Mouse (Mus musculus): ENCODE measurements around the gene Mark4. TPM values are rescaled to one million over a fixed set of nuclear protein-coding genes. Genes with fewer than 3 reads are reported as not detected.

Gene Mark4
- polyA plus RNA-seq, 1 experiment from 2014 or later: 16.1 TPM

GRCm38 (mm10) chr7:19378049-19378448, 80.6 kb downstream of the Mark4 start:
- Histone ChIP-seq H3K36me3 (peaks cover 7% of the 10 kb centered on the region; the same call in 1 of the 2 replicates), H3K27ac (no peak overlapping the region), H3K9ac (0 out of 2 replicates have a peak overlapping the region, but pooled peaks have one; percentile 19), H3K27me3 (no peaks in the 10 kb centered on the region), H3K4me1 (replicated peaks) (peaks cover 8% of the 10 kb centered on the region), H3K9me3 (no peaks in the 10 kb centered on the region), H3K4me3 (no peak overlapping the region), H3K4me2 (no peak overlapping the region)
- WGBS: 77% methylated on average over 8 of the region's 8 CpGs
- no peak for ATAC-seq (ENCODE audit: low FRiP score)

GRCm38 (mm10) chr7:19376019-19376418, 82.6 kb downstream of the Mark4 start:
- no peak for ATAC-seq (ENCODE audit: low FRiP score)
- H3K36me3 ChIP-seq: peaks cover 7% of the 10 kb centered on the region; the same call in 1 of the 2 replicates
- H3K9ac ChIP-seq: no peak overlapping the region
- no peaks in the 10 kb centered on the region for H3K9me3 ChIP-seq
- H3K27ac ChIP-seq: no peak overlapping the region
- 90% methylated on average over 4 of the region's 4 CpGs for WGBS
- no peak overlapping the region for H3K4me2 ChIP-seq
- H3K4me1 ChIP-seq (replicated peaks): no peaks in the 10 kb centered on the region
- H3K27me3 ChIP-seq: no peaks in the 10 kb centered on the region
- no peak overlapping the region for H3K4me3 ChIP-seq

- ATAC-seq (ENCODE audit: low FRiP score): no peak
These were observed 83.3 kb downstream of the Mark4 start for GRCm38 (mm10) chr7:19375368-19375767.

More at GRCm38 (mm10) chr7:19375368-19375767, 83.3 kb downstream of the Mark4 start:
- WGBS: 83% methylated on average over 18 of the region's 18 CpGs
- no peaks in the 10 kb centered on the region for H3K9me3 ChIP-seq
- H3K4me1 ChIP-seq (replicated peaks): no peaks in the 10 kb centered on the region
- no peak overlapping the region for H3K27ac ChIP-seq
- H3K27me3 ChIP-seq: no peaks in the 10 kb centered on the region
- no peak overlapping the region for H3K4me2 ChIP-seq
- H3K9ac ChIP-seq: no peak overlapping the region
- H3K4me3 ChIP-seq: no peak overlapping the region
- H3K36me3 ChIP-seq: peaks cover 7% of the 10 kb centered on the region; the same call in 1 of the 2 replicates

MicroRNAs within 50 kb of the gene (microRNA counts, 519-probe panel; counts per million panel counts)
- 51.3 counts per million for microRNA mmu-miR-343

Small RNA genes within 50 kb of the gene (microRNA-seq; reads per million reads assigned to microRNA genes)
- not detected for gene Mir343

Other genes starting within 250 kb of the Mark4 start
- 1.8 and 2.3 TPM in 2 replicates for gene Gpr4, start 246.3 kb downstream of the Mark4 start, polyA plus RNA-seq (2015; fragmentation: Nextera tagmentation; extraction: Ambion mirVana)
- 36.9 and 37.1 TPM in 2 replicates for gene Opa3, start 230.5 kb downstream of the Mark4 start, polyA plus RNA-seq (2015; fragmentation: Nextera tagmentation; extraction: Ambion mirVana)
- gene Vasp, start 187.0 kb downstream of the Mark4 start, polyA plus RNA-seq (2015; fragmentation: Nextera tagmentation; extraction: Ambion mirVana): 38.5 and 39.7 TPM in 2 replicates
- 0.49 and 0.69 TPM in 2 replicates for gene Ppm1n, start 178.8 kb downstream of the Mark4 start, polyA plus RNA-seq (2015; fragmentation: Nextera tagmentation; extraction: Ambion mirVana)
- gene Rtn2, start 176.2 kb downstream of the Mark4 start, polyA plus RNA-seq (2015; fragmentation: Nextera tagmentation; extraction: Ambion mirVana): 101 and 104 TPM in 2 replicates
- gene Fosb, start 148.8 kb downstream of the Mark4 start, polyA plus RNA-seq (2015; fragmentation: Nextera tagmentation; extraction: Ambion mirVana): 0.06 and 0.08 TPM in 2 replicates
- 84.9 and 96.6 TPM in 2 replicates for gene Ercc1, start 114.0 kb downstream of the Mark4 start, polyA plus RNA-seq (2015; fragmentation: Nextera tagmentation; extraction: Ambion mirVana)
- gene Cd3eap, start 99.3 kb downstream of the Mark4 start, polyA plus RNA-seq (2015; fragmentation: Nextera tagmentation; extraction: Ambion mirVana): 20.9 and 22.1 TPM in 2 replicates
- gene Ppp1r13l, start 99.1 kb downstream of the Mark4 start, polyA plus RNA-seq (2015; fragmentation: Nextera tagmentation; extraction: Ambion mirVana): 1.4 and 2.2 TPM in 2 replicates
- 20.9 and 28.4 TPM in 2 replicates for gene Ercc2, start 76.8 kb downstream of the Mark4 start, polyA plus RNA-seq (2015; fragmentation: Nextera tagmentation; extraction: Ambion mirVana)
- gene Klc3, start 54.7 kb downstream of the Mark4 start, polyA plus RNA-seq (2015; fragmentation: Nextera tagmentation; extraction: Ambion mirVana): 2.1 and 2.4 TPM in 2 replicates
- 0.81 and 0.87 TPM in 2 replicates for gene Ckm, start 54.0 kb downstream of the Mark4 start, polyA plus RNA-seq (2015; fragmentation: Nextera tagmentation; extraction: Ambion mirVana)
- gene Exoc3l2, start 4.5 kb upstream of the Mark4 start, polyA plus RNA-seq (2015; fragmentation: Nextera tagmentation; extraction: Ambion mirVana): 0.38 and 0.43 TPM in 2 replicates
- 3.2 and 3.5 TPM in 2 replicates for gene Bloc1s3, start 49.5 kb upstream of the Mark4 start, polyA plus RNA-seq (2015; fragmentation: Nextera tagmentation; extraction: Ambion mirVana)
- gene Trappc6a, start 49.6 kb upstream of the Mark4 start, polyA plus RNA-seq (2015; fragmentation: Nextera tagmentation; extraction: Ambion mirVana): 43.9 and 44.9 TPM in 2 replicates
- gene Nkpd1, start 59.0 kb upstream of the Mark4 start, polyA plus RNA-seq (2015; fragmentation: Nextera tagmentation; extraction: Ambion mirVana): 0.32 and 0.50 TPM in 2 replicates
- gene Ppp1r37, start 104.3 kb upstream of the Mark4 start, polyA plus RNA-seq (2015; fragmentation: Nextera tagmentation; extraction: Ambion mirVana): 32.1 and 32.7 TPM in 2 replicates
- 0.17 and 0.22 TPM in 2 replicates for gene Zfp296, start 118.5 kb upstream of the Mark4 start, polyA plus RNA-seq (2015; fragmentation: Nextera tagmentation; extraction: Ambion mirVana)
- gene Gemin7, start 118.8 kb upstream of the Mark4 start, polyA plus RNA-seq (2015; fragmentation: Nextera tagmentation; extraction: Ambion mirVana): 139 and 144 TPM in 2 replicates
- 54.2 and 60.5 TPM in 2 replicates for gene Clasrp, start 145.7 kb upstream of the Mark4 start, polyA plus RNA-seq (2015; fragmentation: Nextera tagmentation; extraction: Ambion mirVana)
- 4.9 and 5.4 TPM in 2 replicates for gene Relb, start 170.6 kb upstream of the Mark4 start, polyA plus RNA-seq (2015; fragmentation: Nextera tagmentation; extraction: Ambion mirVana)
- gene Clptm1, start 206.2 kb upstream of the Mark4 start, polyA plus RNA-seq (2015; fragmentation: Nextera tagmentation; extraction: Ambion mirVana): 108 and 109 TPM in 2 replicates
- 0.56 TPM in 1 of 2 replicates, not detected in the other for gene Apoc2, start 219.1 kb upstream of the Mark4 start, polyA plus RNA-seq (2015; fragmentation: Nextera tagmentation; extraction: Ambion mirVana)
- not detected in 2 replicates for gene Gm44805, start 222.6 kb upstream of the Mark4 start, polyA plus RNA-seq (2015; fragmentation: Nextera tagmentation; extraction: Ambion mirVana)
- gene Apoc4, start 222.7 kb upstream of the Mark4 start, polyA plus RNA-seq (2015; fragmentation: Nextera tagmentation; extraction: Ambion mirVana): 0.12 TPM in 1 of 2 replicates, not detected in the other
- gene Apoc1, start 233.8 kb upstream of the Mark4 start, polyA plus RNA-seq (2015; fragmentation: Nextera tagmentation; extraction: Ambion mirVana): 2.7 and 3.8 TPM in 2 replicates
- gene Apoe, start 240.4 kb upstream of the Mark4 start, polyA plus RNA-seq (2015; fragmentation: Nextera tagmentation; extraction: Ambion mirVana): 339 and 374 TPM in 2 replicates